In the genomic region with DNA sequence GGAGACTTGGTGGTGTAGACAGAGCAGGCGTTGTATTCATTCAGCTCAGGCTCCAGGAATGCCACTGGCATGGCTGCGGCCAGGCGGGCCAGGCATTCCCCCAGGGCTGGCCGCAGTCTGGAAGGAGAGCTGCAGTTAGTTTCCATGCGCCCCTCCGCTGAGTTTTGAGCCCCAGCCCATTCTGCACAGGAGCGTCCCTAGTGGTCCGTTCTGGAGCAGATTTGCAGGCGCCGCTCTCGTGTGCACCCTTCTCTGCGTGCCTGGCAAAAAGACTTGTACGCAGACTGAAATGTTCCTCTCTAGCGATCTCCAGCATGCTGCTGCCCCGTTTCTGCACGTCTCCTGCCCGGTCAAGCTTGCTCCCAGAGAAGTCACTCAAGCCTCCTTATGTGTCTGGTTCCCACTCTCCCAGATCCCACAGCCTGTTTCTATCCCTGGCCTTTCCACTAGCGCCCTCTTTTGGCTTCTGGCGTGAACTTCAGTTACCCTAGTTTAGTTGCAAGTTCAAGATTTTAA, we compare ENCODE assay signal across 8 mouse cellular contexts.
DNase-seq lines count a peak whose midpoint lies in the region; ATAC-seq and TF ChIP-seq lines count a peak whose summit lies in the region.

No protein-coding gene starts in this region.

- H3K4me1 ChIP-seq in limb, embryonic 13.5 days: no peaks in the 10 kb centered on the region; the same call in 1 of the 2 replicates
- no peaks in the 10 kb centered on the region for H3K4me1 ChIP-seq in neural tube, embryonic 13.5 days (replicated peaks)

- no peak overlapping the region; the same call in 1 of the 2 replicates for H3K9ac ChIP-seq in limb, embryonic 13.5 days
- no peak overlapping the region for H3K9ac ChIP-seq in neural tube, embryonic 13.5 days

- no peaks in the 10 kb centered on the region for H3K9me3 ChIP-seq in limb, embryonic 13.5 days
- H3K9me3 ChIP-seq in neural tube, embryonic 13.5 days: peaks cover 3% of the 10 kb centered on the region; the same call in 1 of the 2 replicates

- no peak overlapping the region for H3K4me3 ChIP-seq in left cerebral cortex, adult 2 months
- H3K4me3 ChIP-seq in limb, embryonic 13.5 days: peak overlapping the region; percentile 20; the same call in 1 of the 2 replicates
- no peak overlapping the region for H3K4me3 ChIP-seq in neural tube, embryonic 13.5 days

- H3K27ac ChIP-seq in left cerebral cortex, adult 2 months: no peak overlapping the region
- H3K27ac ChIP-seq in limb, embryonic 13.5 days: peak overlapping the region; percentile 29; the same call in 1 of the 2 replicates
- H3K27ac ChIP-seq in neural tube, embryonic 13.5 days (replicated peaks): peak overlapping the region; percentile 3; the same call in 1 of the 2 replicates

- 12% methylated on average over 19 of the region's 19 CpGs for WGBS in limb, embryonic 13.5 days
- WGBS in neural tube, embryonic 13.5 days: 7% methylated on average over 19 of the region's 19 CpGs

- peak; percentile 57 for TF ChIP-seq CTCF in left cerebral cortex, adult 2 months (IDR thresholded peaks at IDR 0.05)
- TF ChIP-seq CTCF in brain, embryonic 14.5 days (IDR thresholded peaks at IDR 0.05; ENCODE audit: borderline replicate concordance, extremely low read depth, insufficient read depth, insufficient read length): peak; percentile 55

- peaks cover 3% of the 10 kb centered on the region; the same call in 1 of the 2 replicates for H3K27me3 ChIP-seq in limb, embryonic 13.5 days
- peaks cover 46% of the 10 kb centered on the region for H3K27me3 ChIP-seq in neural tube, embryonic 13.5 days

- peak overlapping the region; percentile 27 for H3K4me2 ChIP-seq in limb, embryonic 13.5 days (replicated peaks)
- H3K4me2 ChIP-seq in neural tube, embryonic 13.5 days: peak overlapping the region; percentile 22; the same call in 1 of the 2 replicates

- 0 out of 2 replicates have a peak, but pooled peaks cover 3% of the 10 kb centered on the region for H3K36me3 ChIP-seq in limb, embryonic 13.5 days
- no peaks in the 10 kb centered on the region for H3K36me3 ChIP-seq in neural tube, embryonic 13.5 days

- intact Hi-C loops in left cerebral cortex, adult 2 months (cut with DNase I): loop anchor here (5.0 kb wide), 1 partner anchor 86 kb away; no protein-coding TSS in a partner anchor
- intact Hi-C loops in left cerebral cortex, postnatal 25 days (cut with DNase I): loop anchor here (10.0 kb wide), 1 partner anchor 463 kb away; no protein-coding TSS in a partner anchor

- DNase-seq in left cerebral cortex, adult 2 months (ENCODE audit: extremely low spot score in 1 of 2, low spot score in 2 of 2): no peak
- no peak for DNase-seq in left cerebral cortex, postnatal 25 days (ENCODE audit: low spot score in 2 of 2)
- peak; percentile 68 for DNase-seq in brain, embryonic 14.5 days (ENCODE audit: low read depth)
- no peak for DNase-seq in right cerebral cortex, postnatal 25 days
- DNase-seq in adrenal gland, adult 2 months: no peak

- peak; percentile 57 for ATAC-seq in granulocyte monocyte progenitor cell, adult 5-6 weeks (replicated peaks; ENCODE audit: poor library complexity, severe bottlenecking)
- peak; percentile 64 for ATAC-seq in limb, embryonic 13.5 days (ENCODE audit: low FRiP score, low read depth)
- ATAC-seq in neural tube, embryonic 13.5 days (ENCODE audit: low read depth): peak; percentile 53; the same call in 1 of the 2 replicates

- no peak for TF ChIP-seq POLR2A in brain, embryonic 14.5 days (IDR thresholded peaks at IDR 0.05; ENCODE audit: borderline replicate concordance, extremely low read depth, insufficient read depth, insufficient read length, poor library complexity, severe bottlenecking)
